In the genomic region with DNA sequence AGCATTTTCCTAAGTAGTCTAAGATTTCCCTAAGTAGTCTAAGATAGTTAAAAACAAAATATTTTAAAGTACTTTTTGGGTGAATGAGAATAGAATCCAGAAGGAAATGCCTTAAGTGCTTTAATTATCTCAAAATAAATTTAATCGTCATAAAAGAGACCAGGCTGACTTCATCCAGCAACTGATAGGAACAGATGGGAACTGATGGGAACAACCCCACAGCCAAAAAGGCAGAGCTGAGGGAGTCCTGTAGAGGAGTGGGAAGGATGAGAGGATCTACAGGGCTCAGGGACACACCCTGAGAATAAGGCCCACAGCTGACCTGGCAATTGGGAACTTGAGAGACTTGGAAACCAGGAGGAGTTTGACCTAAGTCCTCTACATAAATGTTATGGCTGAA, we compare ENCODE assay signal across 21 mouse cellular contexts.
DNase-seq lines count a peak whose midpoint lies in the region; ATAC-seq and TF ChIP-seq lines count a peak whose summit lies in the region.
"Had no signal": no experiment of that assay in that cellular context is flagged by ENCODE, and none has a peak within 500 bp of the region (broad histone marks: within the 10 kb centered on the region; RNA-seq: fewer than 3 reads in every experiment).

No protein-coding gene starts in this region.

- no peak overlapping the region for H3K4me2 ChIP-seq in lung, postnatal 0 days (replicated peaks; ENCODE audit: low read depth, low read length)
- no peak overlapping the region for H3K4me2 ChIP-seq in intestine, embryonic 15.5 days (replicated peaks)
- H3K4me2 ChIP-seq: heart, embryonic 13.5 days; hindbrain, embryonic 12.5 days had no signal

- no peak overlapping the region for H3K9ac ChIP-seq in lung, postnatal 0 days (replicated peaks; ENCODE audit: low read depth)
- no peak overlapping the region for H3K9ac ChIP-seq in intestine, embryonic 15.5 days
- H3K9ac ChIP-seq: heart, embryonic 13.5 days; hindbrain, embryonic 12.5 days had no signal

- H3K4me1 ChIP-seq in lung, postnatal 0 days (ENCODE audit: insufficient read depth, low read depth, low read length), result no peaks in the 10 kb centered on the region
- no peaks in the 10 kb centered on the region for H3K4me1 ChIP-seq in intestine, embryonic 15.5 days (replicated peaks)
- H3K4me1 ChIP-seq: embryonic facial prominence, embryonic 10.5 days; heart, embryonic 13.5 days; hindbrain, embryonic 12.5 days had no signal

- no peaks in the 10 kb centered on the region for H3K9me3 ChIP-seq in lung, postnatal 0 days (ENCODE audit: low read length)
- no peaks in the 10 kb centered on the region for H3K9me3 ChIP-seq in intestine, embryonic 15.5 days
- H3K9me3 ChIP-seq: embryonic facial prominence, embryonic 10.5 days; heart, embryonic 13.5 days; hindbrain, embryonic 12.5 days had no signal

- H3K36me3 ChIP-seq in lung, postnatal 0 days (ENCODE audit: insufficient read depth, low read length), result no peaks in the 10 kb centered on the region
- no peaks in the 10 kb centered on the region for H3K36me3 ChIP-seq in intestine, embryonic 15.5 days
- H3K36me3 ChIP-seq: embryonic facial prominence, embryonic 10.5 days; heart, embryonic 13.5 days; hindbrain, embryonic 12.5 days had no signal

- TF ChIP-seq CTCF in layer of hippocampus, adult 2 months (conservative IDR thresholded peaks at IDR 0.05), result no peak
- TF ChIP-seq CTCF in brain, embryonic 14.5 days (IDR thresholded peaks at IDR 0.05; ENCODE audit: borderline replicate concordance, extremely low read depth, insufficient read depth, insufficient read length), result no peak
- TF ChIP-seq CTCF in lung, postnatal 0 days (IDR thresholded peaks at IDR 0.05), result no peak

- TF ChIP-seq POLR2A in brain, embryonic 14.5 days (IDR thresholded peaks at IDR 0.05; ENCODE audit: borderline replicate concordance, extremely low read depth, insufficient read depth, insufficient read length, poor library complexity, severe bottlenecking), result no peak

- intact Hi-C loops in left cerebral cortex, postnatal 25 days (cut with DNase I), result no loop called here
- intact Hi-C loops in left cerebral cortex, postnatal 4 days (cut with DNase I), result no loop called here

- no peaks in the 10 kb centered on the region for H3K27me3 ChIP-seq in lung, postnatal 0 days (replicated peaks; ENCODE audit: insufficient read depth, low read length)
- H3K27me3 ChIP-seq in intestine, embryonic 15.5 days (replicated peaks), result no peaks in the 10 kb centered on the region
- H3K27me3 ChIP-seq: heart, embryonic 13.5 days; hindbrain, embryonic 12.5 days; Patski had no signal

- no peak overlapping the region for H3K4me3 ChIP-seq in layer of hippocampus, adult 2 months
- H3K4me3 ChIP-seq in lung, postnatal 0 days (ENCODE audit: low read depth, low read length), result no peak overlapping the region
- H3K4me3 ChIP-seq in intestine, embryonic 15.5 days (replicated peaks), result no peak overlapping the region
- H3K4me3 ChIP-seq: embryonic facial prominence, embryonic 10.5 days; heart, embryonic 13.5 days; hindbrain, embryonic 12.5 days had no signal

- no peak for ATAC-seq in lung, postnatal 0 days
- ATAC-seq in intestine, embryonic 15.5 days, result no peak
- ATAC-seq: activated CD4-positive, CD25-positive, alpha-beta regulatory T cell, adult 4 months; forebrain, embryonic 14.5 days; hindbrain, embryonic 16.5 days; Patski had no signal

- 87% methylated on average over 1 of the region's 1 CpGs for WGBS in lung, postnatal 0 days
- WGBS in intestine, embryonic 15.5 days, result 89% methylated on average over 1 of the region's 1 CpGs

- no peak for TF ChIP-seq EP300 in lung, postnatal 0 days (IDR thresholded peaks at IDR 0.05)

- DNase-seq in layer of hippocampus, adult 2 months (ENCODE audit: low spot score in 2 of 2), result peak; percentile 9 to 11
- no peak for DNase-seq in layer of hippocampus, postnatal 36 days
- peak; percentile 4 to 76 for DNase-seq in left cerebral cortex, postnatal 25 days (ENCODE audit: low spot score in 2 of 2)
- no peak for DNase-seq in left cerebral cortex, postnatal 4 days
- DNase-seq in brain, embryonic 14.5 days (ENCODE audit: low read depth), result peak; percentile 11
- DNase-seq in frontal cortex, postnatal 36 days (ENCODE audit: low spot score in 2 of 2), result peak; percentile 13 to 29
- DNase-seq in lung, postnatal 0 days (ENCODE audit: low spot score), result no peak
- DNase-seq: adrenal gland, postnatal 14 days; cerebellum, adult 2 months; cerebellum, postnatal 10 days; gastrocnemius, postnatal 36 days; heart, adult 11 months; heart, postnatal 4 days had no signal

- H3K27ac ChIP-seq in layer of hippocampus, adult 2 months, result no peak overlapping the region
- no peak overlapping the region for H3K27ac ChIP-seq in lung, postnatal 0 days (ENCODE audit: low read length)
- H3K27ac ChIP-seq in intestine, embryonic 15.5 days, result no peak overlapping the region
- H3K27ac ChIP-seq: embryonic facial prominence, embryonic 10.5 days; heart, embryonic 13.5 days; hindbrain, embryonic 12.5 days had no signal

Comparison
In these comparisons a context has a peak if more than half of its experiments do, and no peak if none do; other contexts are left out.
1. DNase-seq: peak in layer of hippocampus, adult 2 months (2 of 2), left cerebral cortex, postnatal 25 days (2 of 2), brain, embryonic 14.5 days (single experiment) and frontal cortex, postnatal 36 days (2 of 2); none in layer of hippocampus, postnatal 36 days (0 of 2), left cerebral cortex, postnatal 4 days (single experiment) and lung, postnatal 0 days (single experiment).